Mouse (Mus musculus): Measurements from ENCODE around the gene Gm36864.
"Not testable (repeated sequence)": the region's sequence is repeated elsewhere in the genome, so short reads cannot be mapped to it uniquely, and the experiment has no call there.

Gm36864 gene

GRCm38 (mm10) chr7:44235909-44236308, at the start of gene Gm36864:
Gm36864 (plus strand) TSS chr7:44236177.
- DNase-seq = no peak

- DNase-seq = not testable (repeated sequence)
These were observed 49.5 kb upstream of the Gm36864 start for GRCm38 (mm10) chr7:44186516-44186915.

- DNase-seq = not testable (repeated sequence)
These were observed 48.0 kb upstream of the Gm36864 start, which contains the start of gene Klk1b24 for GRCm38 (mm10) chr7:44187936-44188335. Klk1b24 (plus strand) TSS chr7:44188236.

GRCm38 (mm10) chr7:44193466-44193865, 42.5 kb upstream of the Gm36864 start:
- not testable (repeated sequence) for DNase-seq

- no peak for DNase-seq
These were observed 38.1 kb upstream of the Gm36864 start, which contains the start of gene Klk1b3 for GRCm38 (mm10) chr7:44197891-44198290. Klk1b3 (plus strand) TSS chr7:44198191.

- DNase-seq = not testable (repeated sequence)
These were observed 28.8 kb upstream of the Gm36864 start, which contains the start of gene Klk1b4 for GRCm38 (mm10) chr7:44207135-44207534. Klk1b4 (plus strand) TSS chr7:44207435.

- DNase-seq = no peak
These were observed 27.7 kb upstream of the Gm36864 start for GRCm38 (mm10) chr7:44208307-44208706.

GRCm38 (mm10) chr7:44215645-44216044, 20.3 kb upstream of the Gm36864 start, which contains the start of gene Klk1b5:
Klk1b5 (plus strand) TSS chr7:44215945.
- no peak for DNase-seq

GRCm38 (mm10) chr7:44221601-44222000, 14.4 kb upstream of the Gm36864 start:
- DNase-seq = not testable (repeated sequence)

- DNase-seq = not testable (repeated sequence)
These were observed 13.6 kb upstream of the Gm36864 start for GRCm38 (mm10) chr7:44222335-44222734.

GRCm38 (mm10) chr7:44225076-44225475, 10.9 kb upstream of the Gm36864 start, which contains the start of gene Klk1:
Klk1 (plus strand) TSS chr7:44225360.
- DNase-seq = no peak

- DNase-seq = no peak
These were observed 3.9 kb downstream of the Gm36864 start for GRCm38 (mm10) chr7:44239913-44240312.

- DNase-seq = no peak
These were observed 4.7 kb downstream of the Gm36864 start for GRCm38 (mm10) chr7:44240712-44241111.

GRCm38 (mm10) chr7:44241163-44241562, 5.2 kb downstream of the Gm36864 start:
- no peak for DNase-seq

GRCm38 (mm10) chr7:44244080-44244479, 8.1 kb downstream of the Gm36864 start:
- DNase-seq = no peak

GRCm38 (mm10) chr7:44246055-44246983, 10.3 kb downstream of the Gm36864 start, which contains the start of the genes 1700028J19Rik and 2410002F23Rik:
1700028J19Rik (minus strand) TSS chr7:44246695.
2410002F23Rik (plus strand) TSS chr7:44246722.
- peak; percentile 95 for DNase-seq

- DNase-seq = peak; percentile 85
These were observed 11.1 kb downstream of the Gm36864 start for GRCm38 (mm10) chr7:44246984-44247470.

- no peak for DNase-seq
These were observed 12.0 kb downstream of the Gm36864 start for GRCm38 (mm10) chr7:44247971-44248370.

- no peak for DNase-seq
These were observed 13.3 kb downstream of the Gm36864 start for GRCm38 (mm10) chr7:44249248-44249647.

- DNase-seq = not testable (repeated sequence)
These were observed 14.8 kb downstream of the Gm36864 start for GRCm38 (mm10) chr7:44250732-44251275.

GRCm38 (mm10) chr7:44253023-44253616, 17.1 kb downstream of the Gm36864 start:
- DNase-seq = no peak

- DNase-seq = no peak
These were observed 19.0 kb downstream of the Gm36864 start for GRCm38 (mm10) chr7:44254930-44255329.

GRCm38 (mm10) chr7:44257278-44257677, 21.3 kb downstream of the Gm36864 start, which contains the start of gene Acp4:
Acp4 (minus strand) TSS chr7:44257378.
- DNase-seq = no peak

Measured in retina, postnatal 1 day (tissue).